Mouse (Mus musculus): ENCODE results near the gene Tuba3b. TPM values are rescaled to one million over a fixed set of nuclear protein-coding genes. Genes with fewer than 3 reads are reported as not detected.

The Tuba3b gene
- 0.12 TPM in 1 of 2 replicates, not detected in the other for polyA plus RNA-seq (2014; fragmentation: Nextera tagmentation; extraction: Ambion mirVana)

- Histone ChIP-seq H3K27me3 (replicated peaks; ENCODE audit: control insufficient read depth, insufficient read depth, low read length) (no peaks in the 10 kb centered on the region), H3K9ac (ENCODE audit: low read depth, low read length) (no peak within 1 kb of the TSS), H3K4me1 (replicated peaks; ENCODE audit: control insufficient read depth, insufficient read depth, low read length) (no peaks in the 10 kb centered on the region), H3K4me3 (ENCODE audit: low read depth, low read length) (no peak within 1 kb of the TSS), H3K4me2 (no peak within 1 kb of the TSS), H3K27ac (ENCODE audit: low read depth, low read length) (no peak within 1 kb of the TSS), H3K36me3 (ENCODE audit: control insufficient read depth, insufficient read depth, low read length) (no peaks in the 10 kb centered on the region), H3K9me3 (ENCODE audit: control insufficient read depth, low read length) (no peaks in the 10 kb centered on the region)
- ATAC-seq (replicated peaks; ENCODE audit: low FRiP score), result no peak
- no peak for DNase-seq (ENCODE audit: low spot score)
- 91% methylated on average over 31 of the region's 31 CpGs for WGBS
Observed at GRCm38 (mm10) chr6:145615666-145616210, at the start of gene Tuba3b. Tuba3b (plus strand) TSS chr6:145615757.

- no peaks in the 10 kb centered on the region for H3K36me3 ChIP-seq (ENCODE audit: control insufficient read depth, insufficient read depth, low read length)
- WGBS, result 40% methylated on average over 8 of the region's 8 CpGs
- DNase-seq (ENCODE audit: low spot score) (no peak), ATAC-seq (replicated peaks; ENCODE audit: low FRiP score) (no peak)
- H3K4me2 ChIP-seq, result no peak overlapping the region
- no peak overlapping the region for H3K9ac ChIP-seq (ENCODE audit: low read depth, low read length)
- H3K27ac ChIP-seq (ENCODE audit: low read depth, low read length), result no peak overlapping the region
- no peaks in the 10 kb centered on the region for H3K27me3 ChIP-seq (replicated peaks; ENCODE audit: control insufficient read depth, insufficient read depth, low read length)
- no peaks in the 10 kb centered on the region for H3K4me1 ChIP-seq (replicated peaks; ENCODE audit: control insufficient read depth, insufficient read depth, low read length)
- H3K9me3 ChIP-seq (ENCODE audit: control insufficient read depth, low read length), result no peaks in the 10 kb centered on the region
- H3K4me3 ChIP-seq (ENCODE audit: low read depth, low read length), result no peak overlapping the region
Observed at GRCm38 (mm10) chr6:145567296-145567695, 48.3 kb upstream of the Tuba3b start.

- Histone ChIP-seq H3K4me2 (no peak overlapping the region), H3K36me3 (ENCODE audit: control insufficient read depth, insufficient read depth, low read length) (no peaks in the 10 kb centered on the region), H3K4me1 (replicated peaks; ENCODE audit: control insufficient read depth, insufficient read depth, low read length) (no peaks in the 10 kb centered on the region), H3K27me3 (replicated peaks; ENCODE audit: control insufficient read depth, insufficient read depth, low read length) (no peaks in the 10 kb centered on the region), H3K9me3 (ENCODE audit: control insufficient read depth, low read length) (no peaks in the 10 kb centered on the region), H3K27ac (ENCODE audit: low read depth, low read length) (no peak overlapping the region), H3K9ac (ENCODE audit: low read depth, low read length) (no peak overlapping the region), H3K4me3 (ENCODE audit: low read depth, low read length) (no peak overlapping the region)
- ATAC-seq (replicated peaks; ENCODE audit: low FRiP score) (no peak), DNase-seq (ENCODE audit: low spot score) (no peak)
- 79% methylated on average over 3 of the region's 3 CpGs for WGBS
Observed at GRCm38 (mm10) chr6:145567832-145568231, 47.7 kb upstream of the Tuba3b start.

- H3K27ac ChIP-seq (ENCODE audit: low read depth, low read length), result no peak overlapping the region
- no peak overlapping the region for H3K4me2 ChIP-seq
- no peaks in the 10 kb centered on the region for H3K4me1 ChIP-seq (replicated peaks; ENCODE audit: control insufficient read depth, insufficient read depth, low read length)
- H3K36me3 ChIP-seq (ENCODE audit: control insufficient read depth, insufficient read depth, low read length), result no peaks in the 10 kb centered on the region
- 74% methylated on average over 3 of the region's 3 CpGs for WGBS
- ATAC-seq (replicated peaks; ENCODE audit: low FRiP score), result no peak
- H3K4me3 ChIP-seq (ENCODE audit: low read depth, low read length), result no peak overlapping the region
- no peaks in the 10 kb centered on the region for H3K9me3 ChIP-seq (ENCODE audit: control insufficient read depth, low read length)
- no peaks in the 10 kb centered on the region for H3K27me3 ChIP-seq (replicated peaks; ENCODE audit: control insufficient read depth, insufficient read depth, low read length)
- DNase-seq (ENCODE audit: low spot score), result no peak
- no peak overlapping the region for H3K9ac ChIP-seq (ENCODE audit: low read depth, low read length)
Observed at GRCm38 (mm10) chr6:145568701-145569100, 46.9 kb upstream of the Tuba3b start.

GRCm38 (mm10) chr6:145573250-145574013 lies 42.1 kb upstream of the Tuba3b start:
- no peak for ATAC-seq (replicated peaks; ENCODE audit: low FRiP score)
- no peak overlapping the region for H3K4me2 ChIP-seq
- H3K27me3 ChIP-seq (replicated peaks; ENCODE audit: control insufficient read depth, insufficient read depth, low read length), result no peaks in the 10 kb centered on the region
- H3K27ac ChIP-seq (ENCODE audit: low read depth, low read length), result no peak overlapping the region
- H3K4me1 ChIP-seq (replicated peaks; ENCODE audit: control insufficient read depth, insufficient read depth, low read length), result no peaks in the 10 kb centered on the region
- no peak for DNase-seq (ENCODE audit: low spot score)
- no peaks in the 10 kb centered on the region for H3K9me3 ChIP-seq (ENCODE audit: control insufficient read depth, low read length)
- no peak overlapping the region for H3K4me3 ChIP-seq (ENCODE audit: low read depth, low read length)
- H3K36me3 ChIP-seq (ENCODE audit: control insufficient read depth, insufficient read depth, low read length), result no peaks in the 10 kb centered on the region
- no peak overlapping the region for H3K9ac ChIP-seq (ENCODE audit: low read depth, low read length)
- 86% methylated on average over 6 of the region's 6 CpGs for WGBS

GRCm38 (mm10) chr6:145576762-145577161 lies 38.8 kb upstream of the Tuba3b start:
- 82% methylated on average over 4 of the region's 4 CpGs for WGBS
- H3K4me2 ChIP-seq, result no peak overlapping the region
- H3K9ac ChIP-seq (ENCODE audit: low read depth, low read length), result no peak overlapping the region
- no peak overlapping the region for H3K27ac ChIP-seq (ENCODE audit: low read depth, low read length)
- no peaks in the 10 kb centered on the region for H3K9me3 ChIP-seq (ENCODE audit: control insufficient read depth, low read length)
- H3K36me3 ChIP-seq (ENCODE audit: control insufficient read depth, insufficient read depth, low read length), result no peaks in the 10 kb centered on the region
- DNase-seq (ENCODE audit: low spot score) (no peak), ATAC-seq (replicated peaks; ENCODE audit: low FRiP score) (no peak)
- no peaks in the 10 kb centered on the region for H3K27me3 ChIP-seq (replicated peaks; ENCODE audit: control insufficient read depth, insufficient read depth, low read length)
- no peak overlapping the region for H3K4me3 ChIP-seq (ENCODE audit: low read depth, low read length)
- H3K4me1 ChIP-seq (replicated peaks; ENCODE audit: control insufficient read depth, insufficient read depth, low read length), result no peaks in the 10 kb centered on the region

GRCm38 (mm10) chr6:145578457-145579185 lies 36.9 kb upstream of the Tuba3b start:
- 71% methylated on average over 10 of the region's 10 CpGs for WGBS
- Histone ChIP-seq H3K36me3 (ENCODE audit: control insufficient read depth, insufficient read depth, low read length) (no peaks in the 10 kb centered on the region), H3K4me3 (ENCODE audit: low read depth, low read length) (no peak overlapping the region), H3K9me3 (ENCODE audit: control insufficient read depth, low read length) (no peaks in the 10 kb centered on the region), H3K27me3 (replicated peaks; ENCODE audit: control insufficient read depth, insufficient read depth, low read length) (no peaks in the 10 kb centered on the region), H3K9ac (ENCODE audit: low read depth, low read length) (no peak overlapping the region), H3K4me1 (replicated peaks; ENCODE audit: control insufficient read depth, insufficient read depth, low read length) (no peaks in the 10 kb centered on the region), H3K27ac (ENCODE audit: low read depth, low read length) (no peak overlapping the region), H3K4me2 (no peak overlapping the region)
- DNase-seq (ENCODE audit: low spot score), result no peak
- no peak for ATAC-seq (replicated peaks; ENCODE audit: low FRiP score)

GRCm38 (mm10) chr6:145579761-145580160 lies 35.8 kb upstream of the Tuba3b start:
- no peak overlapping the region for H3K27ac ChIP-seq (ENCODE audit: low read depth, low read length)
- H3K9ac ChIP-seq (ENCODE audit: low read depth, low read length), result no peak overlapping the region
- DNase-seq (ENCODE audit: low spot score), result no peak
- no peaks in the 10 kb centered on the region for H3K27me3 ChIP-seq (replicated peaks; ENCODE audit: control insufficient read depth, insufficient read depth, low read length)
- ATAC-seq (replicated peaks; ENCODE audit: low FRiP score), result no peak
- no peak overlapping the region for H3K4me2 ChIP-seq
- H3K9me3 ChIP-seq (ENCODE audit: control insufficient read depth, low read length), result no peaks in the 10 kb centered on the region
- no peaks in the 10 kb centered on the region for H3K36me3 ChIP-seq (ENCODE audit: control insufficient read depth, insufficient read depth, low read length)
- no peak overlapping the region for H3K4me3 ChIP-seq (ENCODE audit: low read depth, low read length)
- 76% methylated on average over 3 of the region's 3 CpGs for WGBS
- no peaks in the 10 kb centered on the region for H3K4me1 ChIP-seq (replicated peaks; ENCODE audit: control insufficient read depth, insufficient read depth, low read length)
